Mouse (Mus musculus) limb, embryonic 11.5 days (tissue): ENCODE results near the gene Per2. TPM values are rescaled to one million over a fixed set of nuclear protein-coding genes. Genes with fewer than 3 reads are reported as not detected.

Source experiments
- ATAC-seq: fragments of 200-750 bp; cut with Nextera tagmentation; 2 replicates; pipeline ENCODE4 v1.8.0; 2017; ENCODE audit warnings: low read depth; ENCODE audit not compliant: insufficient number of reproducible peaks, low FRiP score, low TSS enrichment
- DNase-seq: peaks from one replicate; pipeline ENCODE4 v3.0.0-alpha.2; 2015; ENCODE audit warnings: low spot score
- H3K27ac ChIP-seq: fragments of 300-500 bp; sonication (generic); replicated peaks from 2 replicates; pipeline ENCODE4 v1.5.1; 2014; ENCODE audit warnings: low read depth, mild to moderate bottlenecking, low read length
- H3K27me3 ChIP-seq: fragments of 300-500 bp; sonication (generic); 2 replicates; pipeline ENCODE4 v1.6.1; 2014; ENCODE audit warnings: mild to moderate bottlenecking, low read length, mixed read lengths; ENCODE audit not compliant: control insufficient read depth, insufficient read depth
- H3K36me3 ChIP-seq: fragments of 300-500 bp; sonication (generic); 2 replicates; pipeline ENCODE4 v1.6.1; 2014; ENCODE audit warnings: mild to moderate bottlenecking, low read length, moderate library complexity, mixed read lengths; ENCODE audit not compliant: control insufficient read depth, insufficient read depth
- H3K4me1 ChIP-seq: fragments of 300-500 bp; sonication (generic); 2 replicates; pipeline ENCODE4 v1.6.1; 2014; ENCODE audit warnings: low read length, mixed read lengths; ENCODE audit not compliant: control insufficient read depth, insufficient read depth
- H3K4me2 ChIP-seq: fragments of 300-500 bp; sonication (generic); 2 replicates; pipeline ENCODE4 v1.6.1; 2014; ENCODE audit warnings: low read depth, mild to moderate bottlenecking, moderate library complexity; ENCODE audit not compliant: severe bottlenecking
- H3K4me3 ChIP-seq: fragments of 300-500 bp; sonication (generic); 2 replicates; pipeline ENCODE4 v1.5.1; 2014; ENCODE audit warnings: low read depth, low read length
- H3K9ac ChIP-seq: fragments of 300-500 bp; sonication (generic); 2 replicates; pipeline ENCODE4 v1.6.1; 2014; ENCODE audit warnings: mild to moderate bottlenecking, low read length
- H3K9me3 ChIP-seq: fragments of 300-500 bp; sonication (generic); 2 replicates; pipeline ENCODE4 v1.6.1; 2016; ENCODE audit warnings: low read length; ENCODE audit not compliant: control insufficient read depth
- WGBS: fragments of 180-500 bp; shearing (Covaris S2); extraction: QIAGEN DNeasy Blood & Tissue Kit; methylation state at CpG from one replicate; pipeline ENCODE4 v1.1.7; 2014; 5-methylcytosine and 5-hydroxymethylcytosine counted together
- polyA plus RNA-seq: library from polyadenylated mRNA; unstranded; fragments of >200 nt; fragmentation: Nextera tagmentation; extraction: Ambion mirVana; gene quantifications from 2 replicates; pipeline ENCODE4 v1.2.1, GENCODE M21; 2014

Per2 gene
- polyA plus RNA-seq, 1 experiment from 2014 or later = 1.4 TPM

GRCm38 (mm10) chr1:91380453-91381090 lies 78.6 kb downstream of the Per2 start:
- 71% methylated on average over 7 of the region's 7 CpGs for WGBS
- Histone ChIP-seq H3K9ac (no peak overlapping the region), H3K27me3 (no peaks in the 10 kb centered on the region), H3K4me1 (no peaks in the 10 kb centered on the region), H3K4me2 (no peak overlapping the region), H3K36me3 (peaks cover 48% of the 10 kb centered on the region; the same call in 1 of the 2 replicates), H3K9me3 (no peaks in the 10 kb centered on the region), H3K4me3 (no peak overlapping the region), H3K27ac (no peak overlapping the region)
- DNase-seq (peak; percentile 89), ATAC-seq (no peak)

GRCm38 (mm10) chr1:91373414-91373835 lies 85.7 kb downstream of the Per2 start:
- no peaks in the 10 kb centered on the region for H3K4me1 ChIP-seq
- no peak overlapping the region for H3K4me2 ChIP-seq
- H3K27me3 ChIP-seq = no peaks in the 10 kb centered on the region
- no peak overlapping the region for H3K4me3 ChIP-seq
- no peak for ATAC-seq
- no peak for DNase-seq
- H3K36me3 ChIP-seq = peaks cover 31% of the 10 kb centered on the region; the same call in 1 of the 2 replicates
- no peak overlapping the region for H3K9ac ChIP-seq
- no peaks in the 10 kb centered on the region for H3K9me3 ChIP-seq
- no peak overlapping the region for H3K27ac ChIP-seq
- 94% methylated on average over 6 of the region's 6 CpGs for WGBS

- H3K4me3 ChIP-seq = no peak overlapping the region
- H3K9me3 ChIP-seq = no peaks in the 10 kb centered on the region
- 90% methylated on average over 23 of the region's 23 CpGs for WGBS
- no peak overlapping the region for H3K4me2 ChIP-seq
- H3K9ac ChIP-seq = no peak overlapping the region
- DNase-seq = no peak
- ATAC-seq = no peak
- H3K27me3 ChIP-seq = peaks cover 4% of the 10 kb centered on the region; the same call in 1 of the 2 replicates
- no peak overlapping the region for H3K27ac ChIP-seq
- peaks cover 8% of the 10 kb centered on the region for H3K4me1 ChIP-seq
- peaks cover 18% of the 10 kb centered on the region; the same call in 1 of the 2 replicates for H3K36me3 ChIP-seq
Observed at GRCm38 (mm10) chr1:91370055-91370454, 89.1 kb downstream of the Per2 start.

- no peaks in the 10 kb centered on the region for H3K9me3 ChIP-seq
- DNase-seq (no peak), ATAC-seq (no peak)
- H3K4me1 ChIP-seq = peaks cover 8% of the 10 kb centered on the region
- no peak overlapping the region for H3K27ac ChIP-seq
- 77% methylated on average over 4 of the region's 4 CpGs for WGBS
- no peak overlapping the region for H3K4me2 ChIP-seq
- H3K27me3 ChIP-seq = peaks cover 4% of the 10 kb centered on the region; the same call in 1 of the 2 replicates
- no peak overlapping the region for H3K9ac ChIP-seq
- H3K36me3 ChIP-seq = peaks cover 16% of the 10 kb centered on the region; the same call in 1 of the 2 replicates
- no peak overlapping the region for H3K4me3 ChIP-seq
Observed at GRCm38 (mm10) chr1:91369408-91369807, 89.7 kb downstream of the Per2 start.

GRCm38 (mm10) chr1:91367295-91367694 lies 91.8 kb downstream of the Per2 start:
- no peak overlapping the region for H3K4me3 ChIP-seq
- no peak overlapping the region for H3K9ac ChIP-seq
- H3K36me3 ChIP-seq = peaks cover 7% of the 10 kb centered on the region; the same call in 1 of the 2 replicates
- WGBS = 93% methylated on average over 3 of the region's 3 CpGs
- H3K4me2 ChIP-seq = no peak overlapping the region
- DNase-seq (no peak), ATAC-seq (no peak)
- no peak overlapping the region for H3K27ac ChIP-seq
- H3K4me1 ChIP-seq = peaks cover 8% of the 10 kb centered on the region
- peaks cover 4% of the 10 kb centered on the region; the same call in 1 of the 2 replicates for H3K27me3 ChIP-seq
- H3K9me3 ChIP-seq = peaks cover 2% of the 10 kb centered on the region; the same call in 1 of the 2 replicates

- peak; percentile 84 for DNase-seq
- H3K4me3 ChIP-seq = peak within 1 kb of the TSS; percentile 43
- peaks cover 8% of the 10 kb centered on the region for H3K4me1 ChIP-seq
- peaks cover 4% of the 10 kb centered on the region; the same call in 1 of the 2 replicates for H3K36me3 ChIP-seq
- H3K9me3 ChIP-seq = peaks cover 2% of the 10 kb centered on the region; the same call in 1 of the 2 replicates
- H3K9ac ChIP-seq = peak within 1 kb of the TSS; percentile 59
- H3K27ac ChIP-seq = no peak within 1 kb of the TSS
- H3K27me3 ChIP-seq = peaks cover 4% of the 10 kb centered on the region; the same call in 1 of the 2 replicates
- peak; percentile 33; the same call in 1 of the 2 replicates for ATAC-seq
- peak within 1 kb of the TSS; percentile 92 for H3K4me2 ChIP-seq
- 1% methylated on average over 65 of the region's 68 CpGs for WGBS
Observed at GRCm38 (mm10) chr1:91366215-91367108, 92.7 kb downstream of the Per2 start, which contains the start of gene Erfe. Erfe (plus strand) TSS chr1:91366430.

Other genes with a start within 250 kb of the Per2 start
- 80.3 and 84.7 TPM in 2 replicates for gene Ube2f, start 209.0 kb downstream of the Per2 start, polyA plus RNA-seq
- gene Scly, start 161.0 kb downstream of the Per2 start, polyA plus RNA-seq = 11.5 and 14.1 TPM in 2 replicates
- 0.05 TPM in 1 of 2 replicates, not detected in the other for gene Espnl, start 137.2 kb downstream of the Per2 start, polyA plus RNA-seq
- 0.25 and 0.44 TPM in 2 replicates for gene Klhl30, start 108.3 kb downstream of the Per2 start, polyA plus RNA-seq
- gene Erfe, start 92.9 kb downstream of the Per2 start, polyA plus RNA-seq = 1.1 and 1.5 TPM in 2 replicates
- gene Ilkap, start 60.5 kb downstream of the Per2 start, polyA plus RNA-seq = 178 and 189 TPM in 2 replicates
- gene Hes6, start 45.3 kb downstream of the Per2 start, polyA plus RNA-seq = 99.8 and 101 TPM in 2 replicates
- gene Traf3ip1, start 35.3 kb upstream of the Per2 start, polyA plus RNA-seq = 8.3 and 8.9 TPM in 2 replicates
- 6.7 and 7.6 TPM in 2 replicates for gene Asb1, start 81.2 kb upstream of the Per2 start, polyA plus RNA-seq